Mouse (Mus musculus) kidney, postnatal 0 days (tissue): ENCODE data around the gene Flvcr1. TPM values are rescaled to one million over a fixed set of nuclear protein-coding genes. Genes with fewer than 3 reads are reported as not detected.
"Not testable (repeated sequence)": the region's sequence is repeated elsewhere in the genome, so short reads cannot be mapped to it uniquely, and the experiment has no call there.

Experiments used
- ATAC-seq: fragments of 200-750 bp; cut with Nextera tagmentation; replicated peaks from 2 replicates; pipeline ENCODE4 v1.8.0; 2017; ENCODE audit warnings: low read depth, moderate number of reproducible peaks, moderate TSS enrichment, moderate library complexity; ENCODE audit not compliant: low FRiP score
- DNase-seq: peaks from one replicate; pipeline ENCODE4 v3.0.0-alpha.2; 2016; ENCODE audit warnings: low spot score
- H3K27ac ChIP-seq: fragments of 300-500 bp; sonication (generic); 2 replicates; pipeline ENCODE4 v1.5.1; 2014; ENCODE audit warnings: mild to moderate bottlenecking
- H3K27me3 ChIP-seq: fragments of 300-500 bp; sonication (generic); 2 replicates; pipeline ENCODE4 v1.6.1; 2014; ENCODE audit warnings: low read length, mixed read lengths; ENCODE audit not compliant: insufficient read depth
- H3K36me3 ChIP-seq: fragments of 300-500 bp; sonication (generic); 2 replicates; pipeline ENCODE4 v1.6.1; 2014; ENCODE audit warnings: low read length, mixed read lengths; ENCODE audit not compliant: insufficient read depth
- H3K4me1 ChIP-seq: fragments of 300-500 bp; sonication (generic); replicated peaks from 2 replicates; pipeline ENCODE4 v1.6.1; 2014; ENCODE audit warnings: antibody characterized with exemption, low read length, mixed read lengths; ENCODE audit not compliant: insufficient read depth
- H3K4me2 ChIP-seq: fragments of 300-500 bp; sonication (generic); 2 replicates; pipeline ENCODE4 v1.6.1; 2014; ENCODE audit warnings: mild to moderate bottlenecking, low read length, moderate library complexity, mixed read lengths
- H3K4me3 ChIP-seq: fragments of 300-500 bp; sonication (generic); replicated peaks from 2 replicates; pipeline ENCODE4 v1.5.1; 2014; ENCODE audit warnings: low read depth, low read length
- H3K9ac ChIP-seq: fragments of 300-500 bp; sonication (generic); 2 replicates; pipeline ENCODE4 v1.6.1; 2014; ENCODE audit warnings: low read depth, low read length
- H3K9me3 ChIP-seq: fragments of 300-500 bp; sonication (generic); replicated peaks from 2 replicates; pipeline ENCODE4 v1.6.1; 2016; ENCODE audit warnings: low read length, inconsistent platforms, mixed read lengths
- CTCF ChIP-seq: IDR thresholded peaks from 2 replicates; pipeline ENCODE4 v1.5.1; 2016; ENCODE audit warnings: antibody characterized with exemption, low read depth, mild to moderate bottlenecking, moderate library complexity
- WGBS: fragments of 180-500 bp; shearing (Covaris S2); extraction: QIAGEN DNeasy Blood & Tissue Kit; methylation state at CpG from one replicate; pipeline ENCODE4 v1.1.7; 2014; 5-methylcytosine and 5-hydroxymethylcytosine counted together
- polyA plus RNA-seq: library from polyadenylated mRNA; unstranded; fragments of >200 nt; fragmentation: Nextera tagmentation; extraction: Ambion mirVana; gene quantifications from 2 replicates; pipeline ENCODE4 v1.2.1, GENCODE M21; 2015

Flvcr1 gene
- polyA plus RNA-seq, 1 experiment from 2014 or later = 7.9 TPM

DNA sequence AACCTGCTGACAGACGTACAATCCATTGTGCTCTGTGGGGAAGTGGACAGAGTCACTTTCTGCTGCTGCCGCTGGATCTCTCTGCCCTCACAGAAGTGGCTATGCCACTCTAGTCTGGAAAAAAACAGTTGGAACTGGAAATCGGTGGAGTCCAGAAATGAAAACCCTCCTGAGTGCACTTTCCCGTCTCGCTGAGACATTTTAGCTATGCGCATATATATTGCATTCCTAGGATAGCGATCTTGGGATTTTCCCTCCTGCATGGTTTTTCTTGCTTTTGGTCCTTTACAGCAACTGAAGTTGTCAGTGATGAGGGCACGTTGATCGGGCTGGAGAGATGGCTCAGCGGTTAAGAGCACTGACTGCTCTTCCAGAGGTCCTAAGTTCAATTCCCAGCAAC, 4.2 kb upstream of the Flvcr1 start:
- ATAC-seq (no peak), DNase-seq (no peak)
- Histone ChIP-seq H3K27ac (no peak overlapping the region; the same call in 1 of the 2 replicates), H3K9ac (no peak overlapping the region), H3K4me1 (peaks cover 13% of the 10 kb centered on the region), H3K4me3 (no peak overlapping the region), H3K4me2 (no peak overlapping the region), H3K9me3 (no peaks in the 10 kb centered on the region), H3K27me3 (no peaks in the 10 kb centered on the region), H3K36me3 (no peaks in the 10 kb centered on the region)
- no peak for TF ChIP-seq CTCF
- 55% methylated on average over 10 of the region's 10 CpGs for WGBS

DNA sequence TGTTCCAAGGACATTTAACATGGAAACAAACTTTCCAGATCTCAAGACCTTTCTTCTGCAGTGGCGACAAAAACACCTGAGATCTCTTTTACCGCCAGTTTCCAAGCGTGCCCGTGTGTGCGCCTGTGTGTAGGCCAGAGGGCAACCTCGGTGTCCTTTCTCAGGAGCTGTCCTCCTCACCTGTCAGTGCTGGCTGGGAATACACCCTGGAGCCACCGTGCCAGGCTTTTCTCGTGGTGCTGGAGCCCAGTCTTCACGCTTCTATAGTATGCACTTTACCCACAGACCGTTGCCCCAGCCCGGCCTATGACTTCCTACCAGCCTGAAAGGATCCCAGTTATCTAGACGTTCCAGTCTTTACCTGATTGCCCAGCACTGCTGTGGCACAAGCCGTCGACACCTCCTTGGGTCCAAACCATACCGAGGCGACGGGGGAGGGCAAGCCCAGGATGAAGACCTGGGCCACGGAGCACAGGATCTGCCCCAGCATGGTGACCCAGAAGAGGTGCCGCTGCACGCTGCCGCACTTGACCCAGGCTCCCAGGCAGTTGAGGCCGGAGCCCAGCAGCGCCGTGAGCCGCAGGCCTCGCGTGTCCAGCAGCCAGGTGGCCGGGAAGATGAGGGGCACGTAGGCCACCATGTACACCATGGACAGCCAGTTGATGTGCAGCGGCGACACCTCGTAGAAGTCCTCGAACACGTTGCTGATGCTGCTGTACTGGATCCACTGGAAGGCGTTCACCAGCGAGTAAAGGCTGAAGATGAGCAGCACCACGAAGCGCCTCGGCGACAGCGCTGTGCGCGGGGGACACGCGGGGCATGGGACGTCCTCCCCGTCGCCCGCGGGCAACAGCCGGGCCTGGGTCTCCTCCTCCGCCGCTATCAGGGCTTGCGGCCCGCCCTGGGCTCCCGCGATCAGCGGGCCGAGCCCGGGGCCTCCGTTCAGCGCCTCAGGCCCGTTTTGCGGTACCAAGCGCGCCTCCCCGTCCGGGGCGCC, 644 bp downstream of the Flvcr1 start:
- no peak; the same call in 1 of the 2 replicates for ATAC-seq

DNA sequence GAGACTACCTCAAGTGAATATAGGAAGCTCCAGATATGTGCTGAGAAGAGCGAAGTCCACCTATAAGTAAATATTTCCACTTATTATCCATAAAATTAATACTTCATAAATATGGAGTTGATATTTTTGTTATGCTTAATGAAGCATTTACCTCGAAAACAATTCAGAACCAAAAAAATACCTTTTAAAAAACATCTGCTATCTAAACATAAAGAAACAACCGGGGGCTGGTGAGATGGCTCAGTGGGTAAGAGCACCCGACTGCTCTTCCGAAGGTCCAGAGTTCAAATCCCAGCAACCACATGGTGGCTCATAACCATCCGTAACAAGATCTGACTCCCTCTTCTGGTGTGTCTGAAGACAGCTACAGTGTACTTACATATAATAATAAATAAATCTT, 2.2 kb downstream of the Flvcr1 start:
- H3K27ac ChIP-seq, H3K27me3 ChIP-seq, H3K9me3 ChIP-seq, H3K36me3 ChIP-seq, H3K4me2 ChIP-seq, H3K4me3 ChIP-seq, ATAC-seq, H3K9ac ChIP-seq, DNase-seq: not testable (repeated sequence)
- WGBS = 89% methylated on average over 5 of the region's 6 CpGs
- peaks cover 14% of the 10 kb centered on the region for H3K4me1 ChIP-seq

More for the DNA sequence above, 644 bp downstream of the Flvcr1 start:
- peak overlapping the region; percentile 76 for H3K4me3 ChIP-seq
- peak overlapping the region; percentile 98 for H3K4me2 ChIP-seq
- peak overlapping the region; percentile 87 for H3K27ac ChIP-seq
- TF ChIP-seq CTCF = no peak
- peaks cover 16% of the 10 kb centered on the region for H3K4me1 ChIP-seq
- peak; percentile 38 for DNase-seq
- H3K27me3 ChIP-seq = no peaks in the 10 kb centered on the region
- no peaks in the 10 kb centered on the region for H3K9me3 ChIP-seq
- H3K36me3 ChIP-seq = no peaks in the 10 kb centered on the region
- H3K9ac ChIP-seq = peak overlapping the region; percentile 89
- 2% methylated on average over 64 of the region's 69 CpGs for WGBS

DNA sequence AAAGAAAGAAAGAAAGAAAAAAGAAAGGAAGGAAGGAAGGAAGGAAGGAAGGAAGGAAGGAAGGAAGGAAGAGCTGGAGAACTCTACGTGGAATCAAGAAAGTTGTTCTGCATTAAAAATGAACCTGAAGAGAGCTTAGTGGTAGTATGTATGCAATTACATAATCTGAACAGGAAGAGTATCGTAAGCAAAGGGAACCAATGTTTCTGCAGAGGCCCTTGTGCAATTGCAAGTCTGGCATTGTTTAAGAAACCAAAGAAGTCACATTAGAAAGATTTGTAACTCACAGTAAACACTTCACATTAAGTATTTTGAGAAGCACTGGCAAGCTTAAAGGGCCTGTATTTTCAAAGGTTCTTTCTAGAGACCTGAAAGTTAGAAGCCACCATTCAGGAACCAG, 2.8 kb downstream of the Flvcr1 start:
- no peak overlapping the region for H3K4me3 ChIP-seq
- no peak for TF ChIP-seq CTCF
- no peak overlapping the region for H3K4me2 ChIP-seq
- no peaks in the 10 kb centered on the region for H3K36me3 ChIP-seq
- DNase-seq (no peak), ATAC-seq (no peak)
- no peaks in the 10 kb centered on the region for H3K9me3 ChIP-seq
- no peak overlapping the region for H3K27ac ChIP-seq
- no peak overlapping the region for H3K9ac ChIP-seq
- WGBS = 78% methylated on average over 2 of the region's 2 CpGs
- H3K4me1 ChIP-seq = peaks cover 14% of the 10 kb centered on the region
- no peaks in the 10 kb centered on the region for H3K27me3 ChIP-seq

DNA sequence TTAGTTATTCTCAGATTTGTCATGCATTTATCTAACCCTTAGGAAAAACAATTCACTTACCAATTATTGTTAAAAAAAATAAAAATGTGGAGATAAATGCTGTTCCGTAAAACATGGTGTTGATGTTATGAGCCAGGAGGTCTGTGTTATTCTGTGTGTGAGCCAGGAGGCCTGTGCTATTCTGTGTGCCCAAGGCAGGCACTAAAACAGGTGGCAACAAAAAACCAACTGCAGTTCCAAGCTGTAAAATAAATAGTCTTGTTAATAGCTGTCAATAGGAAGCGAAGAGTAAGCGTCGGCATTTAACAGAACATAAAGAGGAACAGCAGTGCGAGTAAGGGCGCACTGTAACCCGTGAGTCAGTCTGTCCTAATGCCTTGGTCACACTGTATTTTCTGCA, 4.9 kb downstream of the Flvcr1 start:
- DNase-seq = no peak
- TF ChIP-seq CTCF = no peak

DNA sequence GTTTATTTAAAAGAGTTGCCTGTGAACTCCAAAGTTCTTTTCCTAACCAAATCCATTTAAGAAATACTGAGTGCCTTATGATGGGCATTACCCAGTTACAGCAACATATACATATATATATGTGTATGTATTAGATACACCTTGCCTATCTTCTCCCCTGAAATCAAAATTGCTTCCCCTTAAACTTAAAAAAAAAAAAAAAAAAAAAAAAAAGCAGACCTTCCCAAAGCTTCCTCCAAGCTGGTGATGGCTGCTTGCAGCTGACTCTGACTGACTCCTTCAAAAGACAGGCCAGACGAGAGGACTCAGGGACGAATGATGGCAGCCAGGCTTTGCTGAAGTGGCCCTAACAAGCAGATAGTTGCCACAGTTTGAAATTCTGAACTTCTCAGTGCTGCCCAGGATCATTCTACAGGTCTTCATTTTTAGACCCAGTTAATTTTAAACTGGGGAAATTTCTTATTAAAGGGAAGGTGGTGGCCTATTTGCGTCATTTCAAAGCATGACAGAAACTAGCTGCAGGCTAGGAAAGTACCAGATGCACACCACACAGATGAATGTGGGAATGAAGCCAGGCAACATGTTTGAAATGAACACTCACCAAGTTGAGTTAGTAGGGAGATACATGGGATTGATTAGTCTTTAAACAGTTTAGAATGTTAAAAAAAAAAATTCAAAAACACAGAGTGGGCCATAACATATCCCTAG, 5.6 kb downstream of the Flvcr1 start:
- Histone ChIP-seq H3K27me3 (no peaks in the 10 kb centered on the region), H3K36me3 (no peaks in the 10 kb centered on the region), H3K9ac (no peak overlapping the region), H3K4me1 (peaks cover 5% of the 10 kb centered on the region; the same call in 1 of the 2 replicates), H3K4me2 (no peak overlapping the region), H3K4me3 (no peak overlapping the region), H3K27ac (no peak overlapping the region), H3K9me3 (no peaks in the 10 kb centered on the region)
- DNase-seq (no peak), ATAC-seq (no peak)
- no peak for TF ChIP-seq CTCF
- 82% methylated on average over 3 of the region's 3 CpGs for WGBS

More for the DNA sequence above, 4.9 kb downstream of the Flvcr1 start:
- H3K9ac ChIP-seq = no peak overlapping the region
- WGBS = 81% methylated on average over 7 of the region's 7 CpGs
- no peak overlapping the region for H3K4me3 ChIP-seq
- no peak overlapping the region for H3K4me2 ChIP-seq
- H3K9me3 ChIP-seq = no peaks in the 10 kb centered on the region
- H3K27me3 ChIP-seq = no peaks in the 10 kb centered on the region
- peaks cover 7% of the 10 kb centered on the region; the same call in 1 of the 2 replicates for H3K4me1 ChIP-seq
- ATAC-seq = no peak
- H3K27ac ChIP-seq = no peak overlapping the region
- H3K36me3 ChIP-seq = no peaks in the 10 kb centered on the region
